Mouse (Mus musculus) intestine, embryonic 14.5 days (tissue): ENCODE data around the gene Fgf14. TPM values are rescaled to one million over a fixed set of nuclear protein-coding genes. Genes with fewer than 3 reads are reported as not detected.

ENCODE experiments used
- ATAC-seq: fragments of 200-750 bp; cut with Nextera tagmentation; replicated peaks from 2 replicates; pipeline ENCODE4 v1.8.0; 2017; ENCODE audit warnings: low read depth, moderate number of reproducible peaks, moderate TSS enrichment, moderate library complexity; ENCODE audit not compliant: low FRiP score, low TSS enrichment
- DNase-seq: peaks from one replicate; pipeline ENCODE4 v3.0.0-alpha.2; 2018; ENCODE audit warnings: low spot score
- H3K27ac ChIP-seq: fragments of 300-500 bp; sonication (generic); 2 replicates; pipeline ENCODE4 v1.5.1; 2014; ENCODE audit warnings: low read depth, mild to moderate bottlenecking, control low read depth
- H3K27me3 ChIP-seq: fragments of 300-500 bp; sonication (generic); replicated peaks from 2 replicates; pipeline ENCODE4 v1.6.1; 2014; ENCODE audit warnings: low read length, control low read depth; ENCODE audit not compliant: control insufficient read depth, insufficient read depth
- H3K36me3 ChIP-seq: fragments of 300-500 bp; sonication (generic); 2 replicates; pipeline ENCODE4 v1.6.1; 2014; ENCODE audit warnings: low read length, control low read depth; ENCODE audit not compliant: control insufficient read depth, insufficient read depth
- H3K4me1 ChIP-seq: fragments of 300-500 bp; sonication (generic); replicated peaks from 2 replicates; pipeline ENCODE4 v1.6.1; 2014; ENCODE audit warnings: low read length, control low read depth, mixed read lengths; ENCODE audit not compliant: control insufficient read depth, insufficient read depth
- H3K4me2 ChIP-seq: fragments of 300-500 bp; sonication (generic); 2 replicates; pipeline ENCODE4 v1.6.1; 2014; ENCODE audit warnings: low read length
- H3K4me3 ChIP-seq: fragments of 300-500 bp; sonication (generic); 2 replicates; pipeline ENCODE4 v1.5.1; 2014; ENCODE audit warnings: low read depth, low read length, control low read depth, mixed read lengths
- H3K9ac ChIP-seq: fragments of 300-500 bp; sonication (generic); 2 replicates; pipeline ENCODE4 v1.6.1; 2014; ENCODE audit warnings: mild to moderate bottlenecking, low read length
- H3K9me3 ChIP-seq: fragments of 300-500 bp; sonication (generic); 2 replicates; pipeline ENCODE4 v1.6.1; 2016; ENCODE audit warnings: low read length, control low read depth; ENCODE audit not compliant: control insufficient read depth
- WGBS: fragments of 180-500 bp; shearing (Covaris S2); extraction: QIAGEN DNeasy Blood & Tissue Kit; methylation state at CpG from one replicate; pipeline ENCODE4 v1.1.7; 2014; 5-methylcytosine and 5-hydroxymethylcytosine counted together
- polyA plus RNA-seq: library from polyadenylated mRNA; unstranded; fragments of >200 nt; fragmentation: Nextera tagmentation; extraction: Ambion mirVana; gene quantifications from 2 replicates; pipeline ENCODE4 v1.2.1, GENCODE M21; 2014

The Fgf14 gene
- polyA plus RNA-seq, 1 experiment from 2014 or later, result 0.65 TPM

GRCm38 (mm10) chr14:123966531-123966930, 710.4 kb downstream of the Fgf14 start:
- Histone ChIP-seq H3K9me3 (no peaks in the 10 kb centered on the region), H3K36me3 (no peaks in the 10 kb centered on the region), H3K4me2 (no peak overlapping the region), H3K4me1 (no peaks in the 10 kb centered on the region), H3K9ac (no peak overlapping the region), H3K27ac (no peak overlapping the region), H3K4me3 (no peak overlapping the region), H3K27me3 (no peaks in the 10 kb centered on the region)
- DNase-seq, result no peak
- ATAC-seq, result no peak
- WGBS, result 64% methylated on average over 2 of the region's 2 CpGs
